Mouse (Mus musculus) left cerebral cortex, postnatal 36 days (tissue): ENCODE results near the gene Tfb1m. TPM values are rescaled to one million over a fixed set of nuclear protein-coding genes. Genes with fewer than 3 reads are reported as not detected.
A peak's percentile ranks its signal among the peaks of the same experiment; 100 is the strongest.

ENCODE experiments used
- DNase-seq, 2 experiments: peaks; one replicate each; pipeline ENCODE4 v3.0.0; 2021 to 2022; ENCODE audit warnings: low spot score in 2 of 2, mixed read lengths in 1 of 2
- intact Hi-C: fragments of 180-260 bp; cut with DNase I; formaldehyde crosslinking; loops from one replicate; pipeline ENCODE4 v1.15.1; 2025
- total RNA-seq, 2 experiments: library from RNA; stranded (reverse); gene quantifications; 2 replicates each; pipeline ENCODE4 v1.2.3; 2021

Gene Tfb1m
- total RNA-seq, 2 experiments from 2014 or later: 6.6 to 7.2 TPM

DNA sequence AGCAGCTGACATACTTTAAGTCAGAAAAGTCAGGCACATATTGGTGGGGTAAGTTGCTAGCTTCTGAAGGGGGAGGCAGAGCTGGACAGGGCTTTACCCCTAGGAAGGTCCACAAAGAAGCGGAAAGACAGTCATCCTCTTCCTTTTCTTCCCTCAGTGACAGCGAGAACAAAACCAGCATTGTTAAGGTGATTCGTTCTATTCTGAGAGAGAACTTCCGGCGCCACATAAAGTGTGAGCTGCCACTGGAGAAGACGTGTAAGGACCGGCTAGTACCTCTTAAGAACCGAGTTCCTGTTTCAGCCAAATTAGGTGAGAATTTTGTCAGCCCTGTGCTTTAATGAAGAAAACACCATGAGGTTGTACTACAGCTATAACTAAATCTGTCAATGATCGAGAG, 41.2 kb downstream of the Tfb1m start:
- no peak for DNase-seq
- intact Hi-C loops: no loop called here

DNA sequence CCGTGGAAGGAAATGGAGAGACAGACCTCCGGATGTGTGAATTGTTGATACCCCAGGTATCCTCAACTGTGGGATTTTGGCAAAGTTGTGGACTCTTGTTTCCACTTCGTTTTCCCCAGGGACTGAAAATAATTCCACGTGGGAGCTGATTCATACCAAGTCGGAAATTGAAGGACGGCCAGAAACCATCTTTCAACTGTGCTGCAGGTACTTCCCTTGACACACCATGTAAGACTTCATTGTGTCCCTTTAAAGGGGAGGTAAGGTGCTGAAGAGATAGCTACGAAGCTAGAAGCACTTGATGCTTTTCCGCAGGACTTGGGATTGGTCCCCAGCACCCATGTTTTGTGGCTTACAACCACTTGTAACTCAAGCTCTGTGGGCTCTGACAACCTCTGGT, 41.7 kb downstream of the Tfb1m start:
- intact Hi-C loops: no loop called here
- no peak for DNase-seq

DNA sequence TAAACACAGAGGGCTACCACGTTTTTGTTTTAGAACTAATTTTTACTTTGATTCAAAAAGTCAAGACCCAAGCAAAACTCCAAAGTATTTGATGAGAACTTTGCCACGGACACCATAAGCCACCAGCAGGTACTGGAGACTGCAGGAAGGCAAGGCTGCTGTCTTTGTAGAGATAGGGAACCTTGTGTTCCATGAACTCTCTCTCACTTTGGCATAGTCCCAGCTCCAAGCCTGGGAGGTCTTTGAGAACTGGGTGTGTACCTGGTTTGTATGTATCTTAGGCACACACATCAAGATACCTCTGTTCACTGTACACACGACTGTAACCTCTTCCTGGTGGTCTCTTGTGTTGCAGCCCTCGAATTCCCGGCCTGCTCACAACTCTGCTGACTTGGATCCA, 43.3 kb downstream of the Tfb1m start:
- DNase-seq: no peak
- intact Hi-C loops: loop anchor here (5.0 kb wide), 1 partner anchor 242 kb away; no protein-coding TSS in a partner anchor

- intact Hi-C loops: loop anchor here (1.0 to 5.0 kb wide), 2 partner anchors 62 to 238 kb away; no protein-coding TSS in a partner anchor
- peak in 1 of 2 experiments; percentile 57 for DNase-seq
These were observed 47.7 kb downstream of the Tfb1m start for GRCm38 (mm10) chr17:3509841-3510240.

GRCm38 (mm10) chr17:3506508-3506907, 51.1 kb downstream of the Tfb1m start:
- no peak for DNase-seq
- intact Hi-C loops: no loop called here

GRCm38 (mm10) chr17:3505711-3506110, 51.9 kb downstream of the Tfb1m start:
- intact Hi-C loops: no loop called here

GRCm38 (mm10) chr17:3500936-3501335, 56.6 kb downstream of the Tfb1m start:
- no peak for DNase-seq
- intact Hi-C loops: no loop called here

More at GRCm38 (mm10) chr17:3505711-3506110, 51.9 kb downstream of the Tfb1m start:
- DNase-seq: no peak

DNA sequence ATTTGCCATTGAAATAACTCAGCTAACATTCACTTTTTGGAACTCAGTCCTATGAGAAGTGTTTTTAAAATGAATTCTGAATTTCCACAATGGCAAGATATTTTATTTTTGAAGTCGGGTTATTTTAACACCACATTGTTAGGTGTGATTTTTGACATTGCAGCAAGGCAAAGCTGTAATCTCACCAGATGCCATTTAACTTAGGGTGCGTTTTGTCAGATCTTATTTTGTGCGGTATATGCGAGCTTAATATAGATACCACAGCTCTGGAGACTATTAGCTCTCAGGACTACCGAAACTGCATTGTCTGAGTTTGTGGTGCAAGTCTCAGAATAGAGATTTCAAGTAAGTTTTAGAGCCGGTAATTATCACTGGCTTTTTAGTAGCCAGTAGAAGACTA, 57.5 kb downstream of the Tfb1m start:
- intact Hi-C loops: no loop called here
- no peak for DNase-seq

- intact Hi-C loops: no loop called here
- no peak for DNase-seq
These were observed 58.1 kb downstream of the Tfb1m start for GRCm38 (mm10) chr17:3499468-3499867.

- DNase-seq: no peak
- intact Hi-C loops: no loop called here
These were observed 59.0 kb downstream of the Tfb1m start for GRCm38 (mm10) chr17:3498580-3498979.

GRCm38 (mm10) chr17:3498086-3498485, 59.5 kb downstream of the Tfb1m start:
- intact Hi-C loops: no loop called here
- no peak for DNase-seq

- DNase-seq: no peak
- intact Hi-C loops: no loop called here
These were observed 61.5 kb downstream of the Tfb1m start for GRCm38 (mm10) chr17:3496080-3496479.

DNA sequence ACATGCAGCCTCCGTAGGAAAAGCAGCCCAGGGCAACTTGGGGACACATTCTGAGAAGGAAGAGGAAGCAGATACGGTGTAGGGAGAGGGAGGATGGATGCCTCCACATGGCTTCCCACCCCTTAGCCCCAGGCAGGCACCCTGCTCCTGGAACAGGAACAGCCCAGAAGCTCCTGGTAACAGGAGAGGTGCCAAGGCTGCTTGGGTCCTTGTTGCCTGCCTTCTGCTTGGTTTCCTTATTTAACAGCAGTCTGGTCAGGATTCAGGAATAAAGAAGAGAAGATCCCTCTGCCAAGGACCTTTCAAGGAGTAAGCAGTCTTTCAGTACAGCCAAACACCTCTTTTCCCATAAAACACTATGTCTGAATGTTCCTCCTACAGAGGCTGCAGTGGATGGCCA, 62.0 kb downstream of the Tfb1m start:
- intact Hi-C loops: no loop called here
- DNase-seq: peak in 1 of 2 experiments; percentile 77

- no peak for DNase-seq
- intact Hi-C loops: no loop called here
These were observed 65.9 kb downstream of the Tfb1m start for GRCm38 (mm10) chr17:3491667-3492066.

GRCm38 (mm10) chr17:3491065-3491464, 66.5 kb downstream of the Tfb1m start:
- no peak for DNase-seq
- intact Hi-C loops: no loop called here

- no peak for DNase-seq
- intact Hi-C loops: no loop called here
These were observed 67.2 kb downstream of the Tfb1m start for GRCm38 (mm10) chr17:3490216-3490895.

GRCm38 (mm10) chr17:3487721-3488601, 69.6 kb downstream of the Tfb1m start:
- no peak for DNase-seq
- intact Hi-C loops: no loop called here

DNA sequence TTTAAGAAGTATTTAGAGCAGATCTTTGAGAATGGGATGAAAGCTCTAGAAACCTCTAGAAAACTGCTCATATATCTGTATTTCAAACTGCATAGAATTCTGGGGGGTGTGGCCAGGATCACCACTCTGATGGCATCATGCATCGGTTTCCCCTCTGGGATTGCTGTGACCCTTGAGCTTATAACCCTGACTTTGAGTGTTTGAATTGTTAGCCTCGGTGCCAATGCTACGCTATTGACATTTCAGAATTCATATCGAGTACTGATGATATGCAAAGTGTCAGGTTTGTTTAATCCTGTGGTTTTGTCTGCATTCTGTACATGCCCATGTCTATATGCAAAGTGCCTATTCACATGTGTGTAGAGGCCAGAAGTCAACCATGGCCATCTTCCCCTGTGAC, 70.4 kb downstream of the Tfb1m start:
- intact Hi-C loops: no loop called here
- DNase-seq: no peak

GRCm38 (mm10) chr17:3485851-3486250, 71.7 kb downstream of the Tfb1m start:
- DNase-seq: no peak

DNA sequence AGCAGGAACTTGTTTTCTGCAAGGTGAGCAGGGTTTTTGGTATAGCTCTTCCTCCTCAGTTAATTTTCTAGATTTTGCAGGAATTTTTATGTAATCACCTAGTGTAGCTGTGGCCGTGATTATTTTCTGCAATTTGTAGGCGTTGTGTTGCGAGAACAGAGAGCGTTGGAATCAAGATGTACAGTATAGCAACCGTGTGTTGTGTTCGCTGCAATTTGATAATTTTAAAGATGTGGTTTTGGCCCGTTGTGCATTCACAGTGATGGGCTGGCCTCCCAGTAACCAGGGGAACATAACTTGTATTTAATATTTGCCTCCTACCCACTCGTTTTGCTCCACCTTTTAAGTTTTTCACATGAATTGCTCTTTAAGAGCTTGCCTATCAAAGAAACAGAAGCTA, 74.5 kb downstream of the Tfb1m start:
- intact Hi-C loops: no loop called here
- no peak for DNase-seq

More at GRCm38 (mm10) chr17:3485851-3486250, 71.7 kb downstream of the Tfb1m start:
- intact Hi-C loops: no loop called here
